Mouse (Mus musculus) forebrain, embryonic 14.5 days (tissue): Measurements from ENCODE around the gene Mvk. TPM values are rescaled to one million over a fixed set of nuclear protein-coding genes. Genes with fewer than 3 reads are reported as not detected.

ENCODE experiments used
- ATAC-seq: fragments of 200-750 bp; cut with Nextera tagmentation; 2 replicates; pipeline ENCODE4 v1.8.0; 2017; ENCODE audit warnings: mild to moderate bottlenecking, moderate library complexity
- DNase-seq: peaks from one replicate; pipeline ENCODE4 v3.0.0-alpha.2; 2015; ENCODE audit warnings: low spot score
- H3K27ac ChIP-seq: fragments of 300-500 bp; sonication (generic); 2 replicates; pipeline ENCODE4 v1.5.1; 2014; ENCODE audit warnings: low read depth, mild to moderate bottlenecking, control low read depth, low read length, moderate library complexity
- H3K27me3 ChIP-seq: fragments of 300-500 bp; sonication (generic); replicated peaks from 2 replicates; pipeline ENCODE4 v1.6.1; 2014; ENCODE audit warnings: low read length, control low read depth, mixed read lengths; ENCODE audit not compliant: control insufficient read depth, insufficient read depth
- H3K36me3 ChIP-seq: fragments of 300-500 bp; sonication (generic); 2 replicates; pipeline ENCODE4 v1.6.1; 2014; ENCODE audit warnings: low read length, control low read depth; ENCODE audit not compliant: control insufficient read depth, insufficient read depth
- H3K4me1 ChIP-seq: fragments of 300-500 bp; sonication (generic); 2 replicates; pipeline ENCODE4 v1.6.1; 2014; ENCODE audit warnings: antibody characterized with exemption, low read length, control low read depth; ENCODE audit not compliant: control insufficient read depth, insufficient read depth
- H3K4me2 ChIP-seq: fragments of 300-500 bp; sonication (generic); 2 replicates; pipeline ENCODE4 v1.6.1; 2014; ENCODE audit warnings: mild to moderate bottlenecking, control low read depth, low read length
- H3K4me3 ChIP-seq: fragments of 300-500 bp; sonication (generic); 2 replicates; pipeline ENCODE4 v1.5.1; 2014; ENCODE audit warnings: low read depth, low read length, control low read depth
- H3K9ac ChIP-seq: fragments of 300-500 bp; sonication (generic); 2 replicates; pipeline ENCODE4 v1.6.1; 2014; ENCODE audit warnings: mild to moderate bottlenecking, low read length, control low read depth, moderate library complexity
- H3K9me3 ChIP-seq: fragments of 300-500 bp; sonication (generic); replicated peaks from 2 replicates; pipeline ENCODE4 v1.6.1; 2016; ENCODE audit warnings: low read length, control low read depth, mixed read lengths; ENCODE audit not compliant: control insufficient read depth
- WGBS: fragments of 180-500 bp; shearing (Covaris S2); extraction: QIAGEN DNeasy Blood & Tissue Kit; methylation state at CpG from one replicate; pipeline ENCODE4 v1.1.7; 2014; 5-methylcytosine and 5-hydroxymethylcytosine counted together
- polyA plus RNA-seq: library from polyadenylated mRNA; unstranded; fragments of >200 nt; fragmentation: Nextera tagmentation; extraction: Ambion mirVana; gene quantifications from 2 replicates; pipeline ENCODE4 v1.2.1, GENCODE M21; 2014

Gene Mvk
- polyA plus RNA-seq, 1 experiment from 2014 or later = 55.9 TPM

DNA sequence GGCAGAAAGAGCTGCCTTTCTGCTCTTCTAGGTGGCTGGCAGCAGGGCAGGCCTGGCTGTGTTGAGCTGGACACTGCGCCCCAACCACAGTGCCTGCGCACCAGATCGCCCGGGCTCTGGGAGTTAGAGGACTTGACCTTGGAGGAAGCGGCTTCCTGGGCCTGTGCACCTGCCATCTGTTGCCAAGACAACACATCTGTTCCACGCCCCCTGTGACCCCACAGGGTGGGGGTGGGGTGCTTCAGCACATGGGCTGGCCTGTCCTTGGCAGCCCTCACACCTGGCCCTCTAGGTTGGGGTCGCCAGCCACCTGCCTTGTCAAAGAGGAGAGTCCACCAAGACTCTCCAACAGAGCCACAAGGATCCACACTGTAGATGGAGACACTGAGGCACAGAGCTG lies 21.6 kb downstream of the Mvk start:
- Histone ChIP-seq H3K36me3 (no peaks in the 10 kb centered on the region), H3K4me2 (no peak overlapping the region), H3K27ac (no peak overlapping the region), H3K9me3 (no peaks in the 10 kb centered on the region), H3K4me1 (peaks cover 21% of the 10 kb centered on the region), H3K4me3 (no peak overlapping the region), H3K27me3 (no peaks in the 10 kb centered on the region; the same call in 1 of the 2 replicates), H3K9ac (peak overlapping the region; percentile 37; the same call in 1 of the 2 replicates)
- DNase-seq (no peak), ATAC-seq (no peak)
- 77% methylated on average over 7 of the region's 7 CpGs for whole genome bisulfite sequencing

DNA sequence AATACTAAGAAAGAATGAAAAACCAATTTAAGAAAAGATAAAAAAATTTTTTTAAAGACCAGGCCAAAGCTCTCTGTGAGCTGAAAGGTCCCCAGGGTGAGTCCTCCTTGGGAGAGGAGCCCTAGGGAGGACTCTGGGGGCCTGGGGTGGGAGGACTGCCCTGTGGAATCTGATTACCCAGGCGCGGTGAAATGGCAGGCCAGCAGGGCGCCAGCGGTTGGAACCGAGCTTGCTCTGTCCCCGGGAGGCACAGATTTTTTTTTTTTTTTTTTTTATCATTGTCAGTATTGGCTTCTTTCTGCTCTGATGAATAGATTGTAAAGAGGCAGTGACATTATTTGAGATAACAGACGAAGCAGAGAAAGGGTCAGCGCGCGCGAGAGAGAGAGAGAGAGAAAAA lies 22.9 kb downstream of the Mvk start:
- peak overlapping the region; percentile 10 for H3K4me3 ChIP-seq
- H3K27me3 ChIP-seq = peaks cover 3% of the 10 kb centered on the region; the same call in 1 of the 2 replicates
- no peaks in the 10 kb centered on the region for H3K9me3 ChIP-seq
- no peaks in the 10 kb centered on the region for H3K36me3 ChIP-seq
- ATAC-seq (peak; percentile 56), DNase-seq (no peak)
- H3K9ac ChIP-seq = peak overlapping the region; percentile 29; the same call in 1 of the 2 replicates
- peaks cover 21% of the 10 kb centered on the region for H3K4me1 ChIP-seq
- peak overlapping the region; percentile 88 for H3K27ac ChIP-seq
- 1% methylated on average over 11 of the region's 11 CpGs for WGBS
- H3K4me2 ChIP-seq = peak overlapping the region; percentile 44

GRCm38 (mm10) chr5:114467430-114467829 lies 23.4 kb downstream of the Mvk start:
- WGBS = 0% methylated on average over 8 of the region's 13 CpGs
- peak; percentile 96 for DNase-seq
- peak; percentile 92 for ATAC-seq
- Histone ChIP-seq H3K9ac (peak overlapping the region; percentile 29; the same call in 1 of the 2 replicates), H3K27ac (peak overlapping the region; percentile 88), H3K4me2 (peak overlapping the region; percentile 44), H3K9me3 (no peaks in the 10 kb centered on the region), H3K4me1 (peaks cover 21% of the 10 kb centered on the region), H3K4me3 (peak overlapping the region; percentile 10), H3K27me3 (peaks cover 4% of the 10 kb centered on the region; the same call in 1 of the 2 replicates), H3K36me3 (no peaks in the 10 kb centered on the region)

DNA sequence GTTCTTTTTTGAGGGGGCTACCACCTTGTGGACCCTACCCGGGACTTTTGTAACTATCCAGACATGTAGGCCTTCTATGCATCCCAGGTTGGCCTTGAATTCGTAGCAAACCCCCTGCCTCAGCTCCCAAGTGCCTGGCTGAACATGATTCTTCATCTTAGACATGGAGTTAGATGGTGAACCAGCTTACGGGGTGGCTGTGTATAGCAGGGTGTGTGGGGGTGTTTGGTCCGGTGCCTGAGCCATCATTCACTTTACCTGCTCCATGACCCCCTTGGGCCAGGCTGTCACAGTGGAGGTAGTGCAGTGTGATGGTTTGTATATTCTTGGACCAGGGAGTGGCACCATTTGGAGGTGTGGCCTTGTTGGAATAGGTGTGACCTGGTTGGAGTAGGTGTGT lies 23.9 kb downstream of the Mvk start:
- Histone ChIP-seq H3K36me3 (no peaks in the 10 kb centered on the region), H3K4me2 (peak overlapping the region; percentile 44), H3K27ac (peak overlapping the region; percentile 88), H3K27me3 (peaks cover 4% of the 10 kb centered on the region; the same call in 1 of the 2 replicates), H3K9ac (peak overlapping the region; percentile 4; the same call in 1 of the 2 replicates), H3K9me3 (no peaks in the 10 kb centered on the region), H3K4me1 (peaks cover 21% of the 10 kb centered on the region), H3K4me3 (no peak overlapping the region)
- DNase-seq (no peak), ATAC-seq (0 out of 2 replicates have a peak, but pooled peaks have one; percentile 9)
- WGBS = 27% methylated on average over 4 of the region's 4 CpGs

DNA sequence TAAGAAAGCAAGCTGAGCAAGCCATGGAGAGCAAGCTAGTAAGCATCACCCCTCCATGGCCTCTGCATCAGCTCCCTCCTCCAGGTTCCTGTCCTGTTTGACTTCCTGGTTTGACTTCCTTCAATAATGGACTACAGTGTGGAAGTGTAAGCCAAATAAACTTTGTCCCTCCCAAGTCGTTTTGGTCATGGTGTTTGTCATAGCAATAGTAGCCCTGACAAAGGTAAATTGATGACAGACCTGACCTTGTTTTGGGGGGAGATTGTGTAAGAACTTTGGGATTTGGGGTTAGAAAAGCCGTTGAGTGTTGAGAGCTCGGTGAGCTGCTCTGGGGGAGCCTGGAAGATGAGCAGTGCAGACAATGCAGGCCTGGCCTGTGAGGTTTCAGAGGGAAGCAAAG lies 26.3 kb downstream of the Mvk start:
- peaks cover 30% of the 10 kb centered on the region for H3K4me1 ChIP-seq
- DNase-seq = no peak
- WGBS = 93% methylated on average over 3 of the region's 3 CpGs
- no peak overlapping the region for H3K4me2 ChIP-seq
- H3K27me3 ChIP-seq = 0 out of 2 replicates have a peak, but pooled peaks cover 10% of the 10 kb centered on the region
- no peak overlapping the region for H3K27ac ChIP-seq
- H3K36me3 ChIP-seq = no peaks in the 10 kb centered on the region
- no peak overlapping the region for H3K9ac ChIP-seq
- H3K9me3 ChIP-seq = no peaks in the 10 kb centered on the region
- no peak overlapping the region for H3K4me3 ChIP-seq
- no peak for ATAC-seq

DNA sequence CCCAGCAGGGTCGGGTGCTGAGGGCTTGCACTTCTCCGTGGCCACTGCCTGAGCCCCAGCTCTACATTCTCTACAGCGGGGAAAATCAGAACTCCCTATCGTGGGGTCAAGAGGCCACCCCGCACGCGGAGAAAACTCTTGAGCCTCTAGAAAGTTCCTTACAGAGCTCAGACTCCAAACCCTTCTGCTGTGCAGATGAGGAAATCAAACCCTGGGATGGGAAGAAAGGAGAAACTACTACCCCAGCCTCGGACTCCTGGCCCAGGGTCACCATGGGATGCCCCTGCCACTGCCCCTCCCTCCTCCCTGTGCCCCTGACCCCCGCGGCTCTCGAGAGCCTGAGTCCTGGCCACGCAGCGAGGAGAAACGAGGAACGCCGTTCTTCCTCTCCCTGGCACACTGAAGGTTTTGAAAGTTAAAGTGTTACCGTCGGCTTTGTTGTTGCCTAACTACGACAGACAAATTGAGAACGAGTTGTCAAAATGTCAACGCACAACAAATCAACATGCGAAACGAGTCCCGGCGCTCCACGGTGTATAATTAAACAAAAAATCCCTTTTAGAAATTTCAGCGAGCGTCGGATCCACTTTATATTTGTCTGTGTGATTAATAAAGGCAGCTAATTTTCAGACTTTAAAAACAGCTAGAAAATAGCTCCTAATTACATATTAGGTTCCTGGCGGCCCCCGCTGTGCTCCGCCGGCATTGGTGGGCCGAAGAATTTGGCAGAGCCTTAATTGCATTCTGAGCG lies 30.8 kb downstream of the Mvk start:
- DNase-seq (peak; percentile 89), ATAC-seq (peak; percentile 59)
- peak overlapping the region; percentile 40 for H3K27ac ChIP-seq

DNA sequence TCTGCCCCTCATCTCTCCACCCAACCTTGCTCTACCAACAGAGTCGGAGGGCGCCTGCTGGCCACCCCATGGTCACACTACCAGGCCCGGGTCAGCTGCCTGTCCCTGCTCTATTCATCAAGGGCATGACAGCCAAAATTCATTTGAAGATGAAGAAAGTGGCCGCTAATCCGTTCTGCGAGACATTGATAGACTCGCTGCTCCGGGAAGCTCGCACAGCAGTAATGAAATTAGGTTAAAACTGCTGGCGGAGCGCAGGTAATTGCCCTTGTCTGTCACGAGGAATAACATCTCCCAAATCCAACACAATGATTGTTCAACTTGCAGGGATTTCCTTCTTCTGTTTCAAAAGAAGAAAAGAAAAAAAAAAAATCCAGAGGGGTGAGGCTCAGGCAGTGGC lies 34.2 kb downstream of the Mvk start:
- DNase-seq (no peak), ATAC-seq (no peak)
- Histone ChIP-seq H3K27ac (no peak overlapping the region), H3K27me3 (0 out of 2 replicates have a peak, but pooled peaks cover 5% of the 10 kb centered on the region), H3K9ac (no peak overlapping the region), H3K4me3 (no peak overlapping the region), H3K9me3 (no peaks in the 10 kb centered on the region), H3K4me1 (peaks cover 17% of the 10 kb centered on the region), H3K4me2 (no peak overlapping the region), H3K36me3 (no peaks in the 10 kb centered on the region)
- 52% methylated on average over 12 of the region's 12 CpGs for WGBS

More for the DNA sequence above, 30.8 kb downstream of the Mvk start:
- WGBS = 15% methylated on average over 35 of the region's 35 CpGs
- H3K4me3 ChIP-seq = no peak overlapping the region
- H3K4me1 ChIP-seq = peaks cover 12% of the 10 kb centered on the region
- H3K9ac ChIP-seq = no peak overlapping the region
- H3K27me3 ChIP-seq = 0 out of 2 replicates have a peak, but pooled peaks cover 10% of the 10 kb centered on the region
- peak overlapping the region; percentile 27 for H3K4me2 ChIP-seq
- H3K9me3 ChIP-seq = no peaks in the 10 kb centered on the region
- no peaks in the 10 kb centered on the region for H3K36me3 ChIP-seq

DNA sequence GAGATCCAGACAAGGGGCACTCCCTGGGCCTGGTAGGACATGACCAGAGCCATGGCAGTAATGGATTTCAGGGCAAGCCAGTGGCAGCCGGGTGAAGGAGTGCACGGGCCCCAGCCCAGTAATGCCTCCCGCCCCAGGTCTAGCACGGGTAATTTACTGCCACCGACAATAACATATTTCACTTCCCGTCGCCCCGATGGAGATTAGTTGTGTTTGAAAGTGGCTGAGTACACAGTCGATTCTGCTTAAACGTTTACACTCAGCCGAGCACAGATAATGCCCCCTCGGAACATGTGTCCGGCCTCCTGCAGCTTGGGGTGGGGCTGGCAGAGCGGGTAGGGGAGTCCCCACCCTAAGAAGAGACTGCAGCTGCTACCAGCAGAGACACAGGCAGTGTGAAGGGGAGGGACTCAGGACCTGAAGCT lies 38.5 kb downstream of the Mvk start:
- no peaks in the 10 kb centered on the region for H3K36me3 ChIP-seq
- DNase-seq (peak; percentile 33), ATAC-seq (no peak)
- peaks cover 5% of the 10 kb centered on the region for H3K4me1 ChIP-seq
- H3K9ac ChIP-seq = no peak overlapping the region
- H3K9me3 ChIP-seq = no peaks in the 10 kb centered on the region
- H3K27ac ChIP-seq = 0 out of 2 replicates have a peak overlapping the region, but pooled peaks have one; percentile 14
- no peak overlapping the region for H3K4me3 ChIP-seq
- H3K27me3 ChIP-seq = no peaks in the 10 kb centered on the region
- H3K4me2 ChIP-seq = no peak overlapping the region
- WGBS = 2% methylated on average over 14 of the region's 14 CpGs

- Histone ChIP-seq H3K9ac (no peak overlapping the region), H3K4me3 (no peak overlapping the region), H3K4me2 (no peak overlapping the region), H3K4me1 (peaks cover 5% of the 10 kb centered on the region), H3K27me3 (no peaks in the 10 kb centered on the region), H3K36me3 (no peaks in the 10 kb centered on the region), H3K27ac (no peak overlapping the region), H3K9me3 (no peaks in the 10 kb centered on the region)
- no peak for DNase-seq
- no peak for ATAC-seq
- WGBS = 94% methylated on average over 14 of the region's 14 CpGs
Observed at GRCm38 (mm10) chr5:114485685-114486084, 41.6 kb downstream of the Mvk start.
